Mouse (Mus musculus) fibroblast of lung, adult 2 months (primary cell): ENCODE data around the gene Ccl1.

Experiments used
- DNase-seq: peaks from one replicate; pipeline ENCODE4 v3.0.0-alpha.2; 2011; ENCODE audit warnings: low read depth

The Ccl1 gene

DNA sequence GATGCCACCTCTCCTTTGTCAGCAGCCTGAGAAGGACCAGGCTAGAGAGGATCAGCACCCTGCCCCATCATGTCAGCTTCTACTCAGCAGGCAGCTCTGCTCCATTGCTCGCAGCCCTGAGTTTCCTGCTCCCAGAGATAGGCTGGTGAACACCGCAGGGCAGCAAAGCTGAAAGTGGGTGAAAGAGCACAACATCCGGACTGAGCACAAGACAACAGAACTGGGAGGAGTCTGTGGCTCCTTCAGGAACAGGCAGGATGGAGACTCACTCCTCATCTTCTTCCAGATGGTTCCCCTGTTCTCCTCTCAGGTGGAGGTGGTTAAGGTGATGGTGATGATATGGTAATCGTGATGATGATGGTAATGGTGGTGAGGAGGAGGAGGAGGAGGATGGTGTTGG is at the start of gene Ccl1:
Ccl1 (minus strand) TSS at position 101 of the 400 bp plus-strand sequence.
- no peak for DNase-seq

DNA sequence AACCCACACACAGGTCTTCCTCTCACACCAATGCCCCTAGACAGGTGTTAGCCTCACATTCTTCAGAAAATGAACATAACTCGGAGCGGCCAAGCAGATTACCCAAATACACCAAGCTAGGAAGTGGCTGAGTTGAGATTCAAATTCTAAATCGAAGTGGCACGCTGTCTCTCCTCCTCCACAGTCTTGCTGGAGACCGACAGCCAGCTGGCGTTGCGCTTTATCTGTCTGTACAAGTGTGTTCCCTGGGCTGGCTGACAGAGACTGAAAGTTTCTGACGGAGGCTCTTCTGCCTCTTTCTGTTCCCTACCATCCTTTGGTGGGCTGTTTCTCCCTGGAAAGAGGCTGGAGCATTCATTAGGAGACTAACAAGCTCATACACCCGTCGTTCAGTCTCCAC is 45.5 kb upstream of the Ccl1 start:
- no peak for DNase-seq

DNA sequence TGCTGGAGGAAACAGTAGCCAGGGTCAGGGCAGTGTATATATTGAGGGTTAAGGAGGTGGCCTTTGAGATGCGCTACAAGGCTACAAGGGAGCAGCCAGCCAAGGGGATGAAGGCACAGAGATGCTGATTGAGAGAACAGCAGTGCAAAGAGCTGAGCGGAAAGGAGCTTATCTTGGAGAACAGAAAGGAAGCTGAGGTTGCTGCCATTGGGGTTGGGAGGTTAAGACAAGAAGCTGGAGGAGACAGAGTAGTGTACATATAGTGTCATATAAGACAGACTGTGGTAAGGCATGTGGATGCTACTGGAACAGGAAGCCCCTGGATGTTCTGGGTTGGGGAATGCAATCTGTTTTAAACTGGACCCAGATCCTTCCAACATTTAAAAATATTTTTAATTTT is 35.4 kb upstream of the Ccl1 start:
- no peak for DNase-seq

DNA sequence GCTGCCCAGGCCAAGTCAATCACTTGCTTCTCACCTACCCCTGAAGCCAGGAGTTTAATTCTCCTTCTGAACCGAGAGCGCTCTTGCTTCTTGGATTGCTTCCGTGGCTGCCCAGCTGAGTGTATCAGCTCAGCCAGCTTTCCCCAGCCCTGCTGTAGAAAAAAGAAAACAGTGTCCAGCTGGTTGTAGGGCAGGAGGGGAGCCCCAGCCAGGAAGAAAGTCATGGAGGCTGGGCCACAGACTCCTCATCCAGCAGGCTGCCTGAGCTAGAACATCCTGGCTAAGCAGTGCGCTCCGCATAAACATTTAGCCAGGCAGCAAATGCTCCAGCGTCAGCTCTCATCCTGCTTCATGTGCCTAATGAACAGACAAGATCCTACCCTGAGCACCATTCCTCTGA is 34.9 kb upstream of the Ccl1 start:
- no peak for DNase-seq

- no peak for DNase-seq
Observed at GRCm38 (mm10) chr11:82339921-82340401, 34.5 kb upstream of the Ccl1 start.

DNA sequence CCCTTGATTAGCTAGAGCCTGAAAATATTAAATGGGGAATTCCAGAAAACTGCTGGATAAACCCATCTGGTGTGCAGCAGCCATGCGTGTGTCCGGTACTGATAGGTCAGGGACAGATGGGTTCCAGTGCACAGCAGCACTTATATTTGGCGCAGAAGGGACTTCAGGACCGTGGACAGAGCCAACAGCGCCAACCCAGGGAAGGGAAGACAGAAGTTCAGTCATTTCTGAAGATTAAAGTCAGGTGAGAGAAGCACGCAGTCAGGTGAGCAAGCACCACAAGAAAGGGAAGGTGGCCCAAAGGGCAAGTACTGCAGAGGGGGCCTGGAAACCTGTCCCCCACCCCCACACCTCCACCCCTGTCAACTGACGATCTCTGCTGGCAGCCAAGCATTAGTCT is 7.7 kb upstream of the Ccl1 start:
- DNase-seq: no peak

- DNase-seq: no peak
Observed at GRCm38 (mm10) chr11:82310336-82311045, 5.0 kb upstream of the Ccl1 start.

- no peak for DNase-seq
Observed at GRCm38 (mm10) chr11:82297895-82298294, 7.6 kb downstream of the Ccl1 start.

DNA sequence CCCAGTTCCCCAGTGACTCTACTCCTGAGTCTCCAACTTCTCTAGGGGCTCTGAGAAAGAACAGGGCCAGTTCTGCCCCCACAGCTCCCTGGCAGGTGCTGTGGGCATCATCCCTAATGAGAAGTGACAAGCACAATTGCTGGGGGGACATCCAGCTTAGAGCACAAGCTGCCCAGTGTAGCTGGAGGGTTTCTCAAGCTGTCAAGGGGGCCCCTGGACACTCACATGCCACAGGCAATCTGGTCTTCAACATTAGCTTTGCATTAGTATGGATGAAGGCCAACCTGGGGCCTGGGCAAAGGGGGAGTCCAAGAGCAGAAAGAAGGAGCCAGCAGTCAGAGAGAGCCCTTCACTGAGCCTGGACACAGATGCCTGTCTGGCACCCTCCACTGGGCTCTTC is 14.6 kb downstream of the Ccl1 start:
- no peak for DNase-seq

DNA sequence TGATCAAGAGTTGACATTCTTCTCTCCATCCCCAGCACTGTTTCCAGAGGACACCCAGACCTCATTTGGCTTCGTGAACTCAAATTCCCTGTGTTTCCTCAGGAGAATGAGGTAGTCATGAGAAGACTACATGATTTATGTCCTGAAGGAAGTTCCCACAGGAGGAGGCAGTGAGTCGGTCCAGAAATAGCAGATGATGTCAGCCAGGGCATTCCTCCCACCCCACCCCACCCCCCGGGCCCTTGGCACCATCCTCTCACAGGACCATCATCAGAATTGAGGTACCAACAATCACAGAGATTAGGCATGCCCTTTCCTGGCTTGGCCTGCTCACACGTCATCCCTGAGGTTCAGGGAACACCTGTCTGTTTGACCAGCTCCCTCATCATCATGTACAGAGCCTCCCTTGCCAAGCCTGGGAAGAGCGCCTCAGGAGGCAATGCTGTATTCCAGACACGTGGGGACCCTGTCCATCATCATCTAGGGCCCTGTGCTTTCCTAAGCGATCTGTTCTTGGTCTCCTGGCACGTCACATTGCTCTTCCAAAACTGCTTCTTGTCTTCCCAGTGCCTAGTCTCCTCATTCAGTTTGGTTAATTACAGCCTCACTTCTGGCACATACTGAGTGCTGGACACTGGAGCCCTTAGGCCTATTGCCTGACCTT is 31.2 kb downstream of the Ccl1 start:
- no peak for DNase-seq

DNA sequence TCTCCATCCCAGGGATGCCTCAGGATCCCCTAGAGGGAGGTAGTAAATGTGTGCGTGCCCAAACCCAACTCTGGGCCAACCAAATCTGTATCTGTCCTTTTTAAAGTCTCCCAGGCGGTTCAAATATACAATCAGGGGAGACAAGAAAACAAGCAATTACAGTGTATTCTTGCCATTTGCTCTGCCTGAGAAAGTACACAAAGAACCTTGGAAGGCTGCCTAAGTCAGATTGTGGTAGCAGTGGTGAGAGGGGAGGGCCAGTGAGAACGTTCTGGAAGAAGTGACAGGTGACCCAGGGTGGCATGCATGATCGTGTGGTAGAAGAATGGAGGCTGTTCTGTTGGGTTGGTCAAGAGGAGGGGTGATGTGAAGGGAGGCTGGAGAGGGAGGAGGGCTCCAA is 46.4 kb downstream of the Ccl1 start:
- no peak for DNase-seq

- no peak for DNase-seq
Observed at GRCm38 (mm10) chr11:82255601-82256000, 49.9 kb downstream of the Ccl1 start.

DNA sequence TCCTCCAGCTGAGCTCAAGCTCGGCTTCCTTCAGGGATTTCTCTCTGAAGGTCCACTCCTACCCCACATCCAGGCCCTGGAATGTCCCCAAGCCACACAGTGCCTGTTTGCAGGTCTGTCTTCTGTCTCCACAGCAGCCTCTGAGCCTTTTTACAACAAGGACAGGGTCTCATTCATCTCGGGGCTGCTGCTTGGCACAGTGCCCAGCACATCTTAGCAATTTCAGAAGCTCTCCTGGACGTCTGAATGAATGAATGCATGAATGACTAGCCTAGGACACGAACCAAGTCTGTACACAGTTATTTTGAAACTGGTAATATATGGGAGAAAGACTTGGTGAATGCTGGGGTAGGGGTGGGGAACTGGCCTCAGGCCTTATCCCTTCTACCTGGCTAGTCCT is 52.1 kb downstream of the Ccl1 start:
- DNase-seq: no peak

- DNase-seq: no peak
Observed at GRCm38 (mm10) chr11:82251251-82251650, 54.2 kb downstream of the Ccl1 start.

DNA sequence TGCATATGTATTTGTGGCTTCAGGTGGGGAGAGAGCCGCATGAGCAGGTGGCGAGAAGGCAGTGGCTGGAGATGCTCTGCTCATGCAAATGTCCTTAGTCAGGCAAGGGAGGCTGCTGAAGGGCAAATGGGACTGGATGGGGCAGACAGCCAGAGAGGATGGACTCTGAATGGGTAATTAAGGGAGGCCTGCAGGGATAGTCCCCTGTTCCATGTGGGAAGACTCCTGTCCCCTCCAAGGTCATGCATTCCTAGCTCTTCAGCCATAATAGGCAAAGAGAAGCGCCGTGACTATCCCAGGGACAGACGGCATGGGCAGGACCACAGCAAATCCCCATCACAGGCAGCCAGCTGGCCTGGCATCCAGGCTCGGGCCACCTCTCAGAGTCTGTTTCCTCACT is 55.5 kb downstream of the Ccl1 start:
- DNase-seq: no peak

- DNase-seq: no peak
Observed at GRCm38 (mm10) chr11:82237439-82237838, 68.1 kb downstream of the Ccl1 start.

DNA sequence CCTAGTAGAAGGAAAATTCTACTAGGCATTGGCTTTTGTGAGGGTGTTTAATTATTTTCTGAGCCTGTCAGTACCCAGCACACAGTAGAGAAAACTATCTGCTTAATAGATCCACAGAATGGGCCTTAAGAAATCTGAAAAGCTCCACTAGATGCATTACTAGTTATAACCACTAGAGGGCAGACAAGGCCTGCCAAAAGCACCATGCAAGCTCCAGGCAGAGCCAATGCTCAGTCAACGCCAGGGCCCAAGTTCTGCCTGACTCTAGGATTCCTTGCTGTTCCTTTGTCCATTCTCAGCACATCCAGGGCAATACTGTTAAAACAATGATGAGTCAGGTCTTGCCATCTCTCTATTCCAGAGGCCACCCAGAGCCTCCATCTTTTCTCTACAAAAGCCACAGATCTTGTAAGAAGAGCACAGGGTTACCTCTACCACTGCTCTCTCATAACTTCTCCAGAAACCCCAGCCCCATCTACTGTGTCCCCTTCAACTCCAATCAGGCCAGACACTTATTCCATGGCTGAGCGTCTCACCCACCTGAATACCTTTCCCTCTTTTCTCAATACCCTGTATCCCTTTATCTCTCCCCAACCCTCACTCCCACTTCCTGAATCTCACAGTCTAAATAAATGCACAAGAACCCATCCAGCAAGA is 69.8 kb downstream of the Ccl1 start:
- peak; percentile 36 for DNase-seq

DNA sequence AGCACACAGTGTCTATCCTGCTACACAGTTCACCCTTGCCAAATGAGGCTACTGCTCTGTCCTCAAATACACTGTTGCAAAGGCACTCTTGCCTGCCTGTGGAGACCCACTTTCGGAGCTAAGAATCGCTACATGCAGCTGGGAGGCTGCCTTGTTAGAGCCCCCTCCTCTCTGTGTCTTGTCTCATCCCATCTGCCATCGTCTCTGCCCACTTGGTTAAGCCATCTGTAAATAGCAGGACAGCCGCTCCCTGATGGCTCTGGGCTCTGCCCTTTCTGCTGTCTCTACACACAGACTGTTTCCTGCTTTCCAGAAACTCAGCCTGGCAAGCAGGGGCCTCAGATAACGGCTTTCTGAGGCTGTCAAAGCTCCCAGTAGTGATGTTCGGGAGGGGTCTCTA is 71.5 kb downstream of the Ccl1 start:
- no peak for DNase-seq

DNA sequence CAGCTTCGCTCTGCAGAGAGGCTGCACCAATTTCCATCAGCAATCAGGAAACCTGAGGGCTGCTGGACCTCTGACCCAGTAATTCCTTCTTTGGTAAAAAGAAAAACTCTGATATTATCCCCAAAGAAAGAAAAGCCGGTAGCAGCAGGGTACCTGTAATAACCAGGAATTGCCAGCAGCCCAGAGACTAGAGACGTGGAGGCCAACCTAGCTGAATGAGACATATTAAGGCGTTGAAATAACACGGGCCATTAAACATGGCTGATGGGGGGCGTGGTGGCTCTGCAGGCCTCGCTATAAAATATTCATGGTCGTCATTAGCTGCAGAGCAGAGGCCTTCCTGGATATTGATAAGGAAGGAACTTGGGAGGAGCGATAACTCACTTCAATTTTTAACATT is 78.5 kb downstream of the Ccl1 start:
- DNase-seq: no peak

- no peak for DNase-seq
Observed at GRCm38 (mm10) chr11:82225936-82226335, 79.6 kb downstream of the Ccl1 start.

GRCm38 (mm10) chr11:82216531-82216930 is 89.0 kb downstream of the Ccl1 start:
- DNase-seq: no peak

- DNase-seq: no peak
Observed at GRCm38 (mm10) chr11:82214405-82214804, 91.1 kb downstream of the Ccl1 start.

- DNase-seq: no peak
Observed at GRCm38 (mm10) chr11:82206960-82207488, 98.5 kb downstream of the Ccl1 start.
